Mouse (Mus musculus) liver, embryonic 18 days (tissue): ENCODE data around the gene Cyp4f15. TPM values are rescaled to one million over a fixed set of nuclear protein-coding genes. Genes with fewer than 3 reads are reported as not detected.

Source experiments
- polyA plus RNA-seq: library from polyadenylated mRNA; depleted of rRNA; stranded (reverse); fragments of >200 nt; gene quantifications from 2 replicates; pipeline ENCODE4 v1.2.3, GENCODE M21; 2012; rRNA removed

Gene Cyp4f15
- 27.6 and 28.3 TPM in 2 replicates for polyA plus RNA-seq

DNA sequence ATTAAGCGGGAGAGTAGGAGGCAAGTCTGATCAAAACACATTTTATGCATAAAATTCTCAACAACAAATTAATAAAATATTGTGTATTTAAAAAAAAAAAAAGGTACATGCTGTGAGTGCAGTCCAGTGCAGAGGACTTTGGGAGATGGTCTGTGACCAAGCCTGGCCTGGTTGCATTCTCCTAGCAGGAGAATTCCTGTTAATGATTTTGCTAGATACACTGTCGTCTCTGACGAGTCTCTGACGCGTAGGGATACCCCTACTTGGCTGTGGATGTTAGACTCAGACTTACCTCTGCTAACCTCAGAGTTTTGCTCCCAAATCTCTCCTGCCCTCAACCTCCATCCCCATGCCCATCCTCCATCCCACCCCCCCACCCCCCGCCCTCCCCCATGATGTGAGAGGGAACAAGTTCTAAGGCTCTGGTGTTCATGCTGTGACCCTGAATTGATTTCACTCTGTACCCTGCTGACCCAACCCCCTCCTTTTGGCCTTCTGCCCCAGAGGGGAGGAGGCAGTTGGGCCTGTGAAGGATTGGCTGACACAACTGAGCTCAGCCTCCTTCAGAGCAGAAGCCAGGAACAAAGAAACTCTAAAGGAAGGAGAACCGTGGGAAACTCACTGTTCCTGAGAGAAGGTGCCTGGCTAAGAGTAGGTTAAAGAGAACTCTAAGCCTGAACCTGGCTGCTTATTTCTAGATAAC is at the start of gene Cyp4f15:
Gene Cyp4f15 (plus strand): TSS at position 580 of the 703 bp plus-strand sequence.

DNA sequence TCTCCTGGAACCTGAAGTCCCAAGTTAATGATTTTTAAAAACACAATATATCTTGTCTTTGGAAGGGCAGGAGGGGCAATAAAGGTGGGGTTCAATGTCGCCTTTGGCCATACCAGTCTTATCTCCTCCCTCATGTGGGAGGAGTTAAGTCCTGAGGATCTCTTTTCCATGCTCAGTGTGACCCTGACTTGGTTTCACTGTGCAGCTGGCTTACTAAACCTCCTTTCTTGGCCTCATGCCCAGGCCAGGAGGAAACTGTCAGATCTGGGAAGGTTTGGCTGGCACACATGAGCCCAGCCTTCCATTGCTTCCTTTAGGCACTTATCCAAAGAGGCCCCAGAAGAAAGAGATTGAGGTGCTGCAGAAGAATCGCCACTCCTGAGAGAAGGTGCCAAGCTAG is 26.7 kb upstream of the Cyp4f15 start, which contains the start of gene Cyp4f40:
Gene Cyp4f40 (plus strand): TSS at position 189 of the 400 bp plus-strand sequence.

Other genes with a start within 250 kb of the Cyp4f15 start
- gene Cyp4f39, start 232.9 kb upstream of the Cyp4f15 start, polyA plus RNA-seq: 0.06 and 0.08 TPM in 2 replicates
- gene Cyp4f17, start 179.6 kb upstream of the Cyp4f15 start, polyA plus RNA-seq: 3.5 and 4.0 TPM in 2 replicates
- gene Cyp4f16, start 149.1 kb upstream of the Cyp4f15 start, polyA plus RNA-seq: 5.0 and 5.4 TPM in 2 replicates
- not detected in 2 replicates for gene Cyp4f37, start 64.3 kb upstream of the Cyp4f15 start, polyA plus RNA-seq
- not detected in 2 replicates for gene Cyp4f40, start 26.7 kb upstream of the Cyp4f15 start, polyA plus RNA-seq
- 6.3 and 7.3 TPM in 2 replicates for gene Zfp871, start 102.7 kb downstream of the Cyp4f15 start, polyA plus RNA-seq
- 0.10 and 0.17 TPM in 2 replicates for gene Zfp811, start 124.3 kb downstream of the Cyp4f15 start, polyA plus RNA-seq
- 1.2 and 1.3 TPM in 2 replicates for gene Zfp799, start 144.6 kb downstream of the Cyp4f15 start, polyA plus RNA-seq
- gene Zfp870, start 206.0 kb downstream of the Cyp4f15 start, polyA plus RNA-seq: 1.4 and 1.5 TPM in 2 replicates
- gene Cyp4f14, start 231.7 kb downstream of the Cyp4f15 start, polyA plus RNA-seq: 0.07 and 0.25 TPM in 2 replicates